Mouse (Mus musculus) induced T-regulatory cell, adult 2 months (primary cell): Measurements from ENCODE around the gene Grasp.

Source experiments
- DNase-seq: peaks from one replicate; pipeline ENCODE4 v3.0.0-alpha.2; 2012; ENCODE audit warnings: low read depth

Grasp gene

GRCm38 (mm10) chr15:101194951-101195823, 28.8 kb upstream of the Grasp start:
- no peak for DNase-seq

GRCm38 (mm10) chr15:101196079-101196795, 27.8 kb upstream of the Grasp start:
- no peak for DNase-seq

- no peak for DNase-seq
These were observed 27.0 kb upstream of the Grasp start for GRCm38 (mm10) chr15:101196961-101197360.

GRCm38 (mm10) chr15:101197497-101198179, 26.4 kb upstream of the Grasp start:
- DNase-seq: no peak

- DNase-seq: peak; percentile 82
These were observed 25.8 kb upstream of the Grasp start for GRCm38 (mm10) chr15:101198218-101198617.

- DNase-seq: no peak
These were observed 25.1 kb upstream of the Grasp start for GRCm38 (mm10) chr15:101198850-101199249.

- no peak for DNase-seq
These were observed 23.2 kb upstream of the Grasp start for GRCm38 (mm10) chr15:101200777-101201295.

GRCm38 (mm10) chr15:101201414-101201813, 22.6 kb upstream of the Grasp start:
- DNase-seq: no peak

- no peak for DNase-seq
These were observed 20.3 kb upstream of the Grasp start for GRCm38 (mm10) chr15:101203673-101204072.

- DNase-seq: no peak
These were observed 19.2 kb upstream of the Grasp start for GRCm38 (mm10) chr15:101204781-101205180.

- DNase-seq: peak; percentile 87
These were observed 13.8 kb upstream of the Grasp start for GRCm38 (mm10) chr15:101210228-101210627.

GRCm38 (mm10) chr15:101210998-101211613, 12.9 kb upstream of the Grasp start:
- no peak for DNase-seq

GRCm38 (mm10) chr15:101212435-101212834, 11.6 kb upstream of the Grasp start:
- DNase-seq: no peak

- no peak for DNase-seq
These were observed 8.9 kb upstream of the Grasp start for GRCm38 (mm10) chr15:101215136-101215535.

GRCm38 (mm10) chr15:101216036-101216435, 8.0 kb upstream of the Grasp start:
- DNase-seq: no peak

- DNase-seq: no peak
These were observed 3.1 kb upstream of the Grasp start for GRCm38 (mm10) chr15:101220905-101221297.

- peak; percentile 72 for DNase-seq
These were observed 2.5 kb upstream of the Grasp start for GRCm38 (mm10) chr15:101221298-101222104.

- peak; percentile 60 for DNase-seq
These were observed 998 bp upstream of the Grasp start for GRCm38 (mm10) chr15:101222897-101223482.

GRCm38 (mm10) chr15:101223596-101223995, 392 bp upstream of the Grasp start:
- no peak for DNase-seq

GRCm38 (mm10) chr15:101224977-101225376, 989 bp downstream of the Grasp start:
- peak; percentile 70 for DNase-seq

- no peak for DNase-seq
These were observed 4.0 kb downstream of the Grasp start for GRCm38 (mm10) chr15:101227971-101228370.
